Comparison of ENCODE assay signal across 17 mouse cellular contexts in genomic region chr19:34539422-34539821, GRCm38 (mm10).
"Had no signal": no experiment of that assay in that cellular context is flagged by ENCODE, and none has a peak within 500 bp of the region (broad histone marks: within the 10 kb centered on the region; RNA-seq: fewer than 3 reads in every experiment).

No protein-coding gene starts in this region.

- DNase-seq: left cerebral cortex, postnatal 4 days; liver; liver, embryonic 13.5 days; liver, postnatal 0 days; lung, adult 18-20 months; lung, adult 2 months; lung, embryonic 14.5 days; lung, postnatal 10 days; lung, postnatal 14 days; lung, postnatal 36 days; lung, postnatal 4 days; midbrain, embryonic 14.5 days had no signal

- ATAC-seq: liver, embryonic 12.5 days; liver, postnatal 0 days; lung, postnatal 0 days; midbrain, embryonic 13.5 days; midbrain, embryonic 15.5 days; midbrain, embryonic 16.5 days had no signal
